Mouse (Mus musculus) liver, embryonic 12.5 days (tissue): ENCODE results near the gene Elmsan1. TPM values are rescaled to one million over a fixed set of nuclear protein-coding genes. Genes with fewer than 3 reads are reported as not detected.

ENCODE experiments used
- ATAC-seq: fragments of 200-750 bp; cut with Nextera tagmentation; 2 replicates; pipeline ENCODE4 v1.8.0; 2017; ENCODE audit warnings: moderate number of reproducible peaks, mild to moderate bottlenecking, moderate library complexity
- H3K27ac ChIP-seq: fragments of 300-500 bp; sonication (generic); 2 replicates; pipeline ENCODE4 v1.5.1; 2016; ENCODE audit warnings: mild to moderate bottlenecking
- H3K27me3 ChIP-seq: fragments of 300-500 bp; sonication (generic); replicated peaks from 2 replicates; pipeline ENCODE4 v1.6.1; 2016; ENCODE audit warnings: mild to moderate bottlenecking, moderate library complexity
- H3K36me3 ChIP-seq: fragments of 300-500 bp; sonication (generic); 2 replicates; pipeline ENCODE4 v1.6.1; 2016; ENCODE audit warnings: mild to moderate bottlenecking, moderate library complexity
- H3K4me1 ChIP-seq: fragments of 300-500 bp; sonication (generic); 2 replicates; pipeline ENCODE4 v1.6.1; 2016
- H3K4me2 ChIP-seq: fragments of 300-500 bp; sonication (generic); 2 replicates; pipeline ENCODE4 v1.6.1; 2016; ENCODE audit warnings: mild to moderate bottlenecking, moderate library complexity
- H3K4me3 ChIP-seq: fragments of 300-500 bp; sonication (generic); 2 replicates; pipeline ENCODE4 v1.5.1; 2016; ENCODE audit warnings: mild to moderate bottlenecking, moderate library complexity
- H3K9ac ChIP-seq: fragments of 300-500 bp; sonication (generic); 2 replicates; pipeline ENCODE4 v1.6.1; 2016; ENCODE audit warnings: mild to moderate bottlenecking, moderate library complexity
- H3K9me3 ChIP-seq: fragments of 300-500 bp; sonication (generic); replicated peaks from 2 replicates; pipeline ENCODE4 v1.6.1; 2016; ENCODE audit warnings: mild to moderate bottlenecking, moderate library complexity
- WGBS: fragments of 180-500 bp; shearing (Covaris S2); methylation state at CpG from one replicate; pipeline ENCODE4 v1.1.7; 2016; ENCODE audit not compliant: insufficient replicate concordance; 5-methylcytosine and 5-hydroxymethylcytosine counted together
- polyA plus RNA-seq: library from polyadenylated mRNA; unstranded; fragments of >200 nt; fragmentation: Nextera tagmentation; extraction: Ambion mirVana; gene quantifications from 2 replicates; pipeline ENCODE4 v1.2.1, GENCODE M21; 2016

Elmsan1 gene
- polyA plus RNA-seq, 1 experiment from 2014 or later, result 6.9 TPM

GRCm38 (mm10) chr12:84178652-84179445, 39.8 kb downstream of the Elmsan1 start:
- Histone ChIP-seq H3K4me2 (peak overlapping the region; percentile 82; the same call in 1 of the 2 replicates), H3K9me3 (no peaks in the 10 kb centered on the region), H3K4me1 (peaks cover 97% of the 10 kb centered on the region), H3K9ac (peak overlapping the region; percentile 73), H3K36me3 (peaks cover 16% of the 10 kb centered on the region), H3K27ac (peak overlapping the region; percentile 94), H3K27me3 (no peaks in the 10 kb centered on the region), H3K4me3 (no peak overlapping the region)
- ATAC-seq, result no peak
- 54% methylated on average over 10 of the region's 10 CpGs for WGBS

DNA sequence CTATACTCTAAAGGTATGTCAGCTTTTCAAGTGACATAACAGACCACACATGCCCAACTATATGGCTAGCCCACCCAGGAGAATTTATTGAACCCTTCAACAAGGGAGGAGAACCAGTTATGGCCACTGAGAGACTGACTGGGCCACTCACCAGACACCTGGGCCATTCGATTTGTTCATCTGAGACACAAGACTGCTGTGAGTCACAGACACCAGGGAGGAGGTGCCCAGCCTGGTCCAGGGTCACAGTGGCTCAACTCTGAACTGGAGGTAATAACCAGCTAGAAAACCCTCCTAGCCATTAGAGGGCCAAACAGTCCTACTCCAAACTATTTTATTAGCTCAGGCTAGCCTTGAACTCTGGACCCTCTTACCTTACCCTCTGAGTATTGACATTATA, 40.6 kb downstream of the Elmsan1 start:
- H3K9ac ChIP-seq, result peak overlapping the region; percentile 73
- ATAC-seq, result no peak
- no peak overlapping the region for H3K4me3 ChIP-seq
- H3K4me1 ChIP-seq, result peaks cover 98% of the 10 kb centered on the region
- WGBS, result 40% methylated on average over 1 of the region's 1 CpGs
- H3K9me3 ChIP-seq, result no peaks in the 10 kb centered on the region
- H3K27ac ChIP-seq, result peak overlapping the region; percentile 94
- H3K4me2 ChIP-seq, result peak overlapping the region; percentile 82; the same call in 1 of the 2 replicates
- peaks cover 21% of the 10 kb centered on the region for H3K36me3 ChIP-seq
- H3K27me3 ChIP-seq, result no peaks in the 10 kb centered on the region

DNA sequence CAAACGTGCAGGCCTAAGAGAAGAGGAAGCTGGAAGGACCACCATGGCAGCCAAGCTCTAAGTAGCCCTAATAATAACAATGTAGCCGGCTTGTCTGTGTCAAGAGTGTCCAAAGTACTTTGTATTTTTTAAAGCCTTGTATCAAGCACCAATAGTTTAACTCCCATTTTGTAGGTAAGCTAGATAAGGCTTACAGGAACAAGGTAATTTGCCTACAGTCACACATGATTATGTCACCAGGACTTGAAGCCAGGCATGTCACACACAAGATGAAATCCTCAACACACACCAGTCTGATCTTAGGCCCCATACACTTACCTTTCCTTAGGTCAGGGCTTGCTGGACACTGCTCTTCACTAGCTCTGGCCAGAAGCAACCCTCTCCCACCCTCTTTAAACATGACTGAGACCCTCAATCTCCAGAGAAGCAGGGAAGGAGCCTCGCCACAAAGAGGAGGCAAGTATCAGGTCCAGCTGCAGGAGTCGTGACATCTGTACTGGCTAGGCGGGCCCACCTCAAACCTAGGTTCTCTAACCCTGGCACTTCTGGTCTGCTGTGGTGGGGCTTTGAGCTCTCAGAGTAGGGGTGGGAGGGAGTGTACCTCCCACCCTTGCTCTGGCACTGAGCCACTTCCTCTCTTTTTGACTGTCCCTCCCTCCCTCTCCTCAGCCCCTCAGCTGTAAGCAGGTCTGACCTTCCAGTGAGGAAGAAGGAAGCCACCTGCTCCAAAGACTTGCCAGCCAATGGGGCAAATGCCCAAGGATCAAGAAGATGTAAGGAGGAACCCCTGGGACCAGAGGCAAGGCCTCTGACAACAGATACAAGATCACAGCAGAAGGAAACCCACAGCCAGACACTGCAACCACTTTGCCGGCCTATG, 41.6 kb downstream of the Elmsan1 start:
- H3K9ac ChIP-seq, result peak overlapping the region; percentile 73

DNA sequence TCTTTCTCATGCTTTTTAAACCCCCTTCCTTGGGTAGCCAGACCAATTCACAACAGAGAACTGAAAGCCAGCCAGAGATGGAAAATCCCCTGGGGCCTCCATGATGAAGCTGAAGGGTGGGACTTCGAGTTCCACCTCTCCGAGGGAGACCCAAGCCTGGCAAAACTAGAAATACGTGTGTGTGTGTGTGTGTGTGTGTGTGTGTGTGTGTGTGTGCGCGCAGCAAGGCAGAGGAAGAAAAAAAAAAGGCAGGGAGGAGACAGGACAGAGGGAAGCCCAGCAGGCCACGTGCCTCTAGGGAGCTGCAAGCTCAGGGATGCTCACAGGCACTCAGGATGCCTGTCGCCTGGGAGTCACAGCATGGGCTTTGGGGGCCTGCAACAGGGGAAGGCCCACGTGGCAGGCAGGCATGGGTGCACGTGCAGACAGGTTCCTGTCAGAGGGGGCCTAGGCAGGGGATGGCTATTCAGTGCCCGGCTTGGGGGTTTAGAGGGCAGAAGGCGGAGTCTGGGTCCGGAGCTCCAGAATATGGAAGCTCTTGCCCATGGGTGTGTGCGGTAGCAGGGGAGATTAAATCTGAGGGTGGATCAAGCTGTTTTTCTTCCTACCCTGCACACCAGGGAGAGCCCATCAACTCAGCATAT, 42.4 kb downstream of the Elmsan1 start:
- peak overlapping the region; percentile 73 for H3K9ac ChIP-seq
- peak overlapping the region; percentile 82 for H3K4me2 ChIP-seq
- peaks cover 32% of the 10 kb centered on the region for H3K36me3 ChIP-seq
- WGBS, result 4% methylated on average over 13 of the region's 13 CpGs
- H3K4me1 ChIP-seq, result peaks cover 92% of the 10 kb centered on the region
- peak overlapping the region; percentile 53 for H3K4me3 ChIP-seq
- H3K27ac ChIP-seq, result peak overlapping the region; percentile 94
- ATAC-seq, result peak; percentile 61
- no peaks in the 10 kb centered on the region for H3K27me3 ChIP-seq
- no peaks in the 10 kb centered on the region for H3K9me3 ChIP-seq

More for the DNA sequence above, 41.6 kb downstream of the Elmsan1 start:
- peak overlapping the region; percentile 94 for H3K27ac ChIP-seq
- H3K4me3 ChIP-seq, result peak overlapping the region; percentile 53
- peaks cover 23% of the 10 kb centered on the region for H3K36me3 ChIP-seq
- no peaks in the 10 kb centered on the region for H3K27me3 ChIP-seq
- WGBS, result 25% methylated on average over 6 of the region's 6 CpGs
- no peaks in the 10 kb centered on the region for H3K9me3 ChIP-seq
- peaks cover 96% of the 10 kb centered on the region for H3K4me1 ChIP-seq
- no peak for ATAC-seq
- peak overlapping the region; percentile 82 for H3K4me2 ChIP-seq

GRCm38 (mm10) chr12:84175659-84176061, 43.0 kb downstream of the Elmsan1 start:
- Histone ChIP-seq H3K4me1 (peaks cover 89% of the 10 kb centered on the region), H3K36me3 (peaks cover 38% of the 10 kb centered on the region), H3K27me3 (no peaks in the 10 kb centered on the region), H3K9me3 (no peaks in the 10 kb centered on the region), H3K4me2 (peak overlapping the region; percentile 82), H3K4me3 (peak overlapping the region; percentile 53), H3K27ac (peak overlapping the region; percentile 94), H3K9ac (peak overlapping the region; percentile 73)
- WGBS, result 0% methylated on average over 20 of the region's 20 CpGs
- ATAC-seq, result peak; percentile 91

- H3K27ac ChIP-seq, result peak overlapping the region; percentile 94
- 34% methylated on average over 6 of the region's 6 CpGs for WGBS
- H3K4me2 ChIP-seq, result peak overlapping the region; percentile 82
- H3K36me3 ChIP-seq, result peaks cover 46% of the 10 kb centered on the region
- H3K27me3 ChIP-seq, result no peaks in the 10 kb centered on the region
- peaks cover 83% of the 10 kb centered on the region for H3K4me1 ChIP-seq
- peak overlapping the region; percentile 40 for H3K9ac ChIP-seq
- no peak for ATAC-seq
- H3K4me3 ChIP-seq, result peak overlapping the region; percentile 53
- no peaks in the 10 kb centered on the region for H3K9me3 ChIP-seq
Observed at GRCm38 (mm10) chr12:84174871-84175270, 43.8 kb downstream of the Elmsan1 start.

GRCm38 (mm10) chr12:84174190-84174811, 44.4 kb downstream of the Elmsan1 start:
- H3K27me3 ChIP-seq, result no peaks in the 10 kb centered on the region
- peaks cover 51% of the 10 kb centered on the region for H3K36me3 ChIP-seq
- H3K27ac ChIP-seq, result peak overlapping the region; percentile 94
- peak overlapping the region; percentile 40 for H3K9ac ChIP-seq
- ATAC-seq, result no peak
- peaks cover 78% of the 10 kb centered on the region for H3K4me1 ChIP-seq
- peak overlapping the region; percentile 82 for H3K4me2 ChIP-seq
- H3K4me3 ChIP-seq, result no peak overlapping the region
- H3K9me3 ChIP-seq, result no peaks in the 10 kb centered on the region
- WGBS, result 59% methylated on average over 9 of the region's 9 CpGs

- Histone ChIP-seq H3K36me3 (peaks cover 57% of the 10 kb centered on the region), H3K9me3 (no peaks in the 10 kb centered on the region), H3K4me2 (no peak overlapping the region), H3K27me3 (no peaks in the 10 kb centered on the region), H3K4me3 (no peak overlapping the region), H3K9ac (no peak overlapping the region), H3K27ac (peak overlapping the region; percentile 94; the same call in 1 of the 2 replicates), H3K4me1 (peaks cover 69% of the 10 kb centered on the region)
- no peak for ATAC-seq
- WGBS, result 86% methylated on average over 13 of the region's 13 CpGs
Observed at GRCm38 (mm10) chr12:84173309-84173915, 45.3 kb downstream of the Elmsan1 start.

GRCm38 (mm10) chr12:84172862-84173261, 45.8 kb downstream of the Elmsan1 start:
- no peak for ATAC-seq
- no peaks in the 10 kb centered on the region for H3K27me3 ChIP-seq
- no peak overlapping the region for H3K4me2 ChIP-seq
- H3K4me1 ChIP-seq, result peaks cover 63% of the 10 kb centered on the region
- no peaks in the 10 kb centered on the region for H3K9me3 ChIP-seq
- H3K4me3 ChIP-seq, result no peak overlapping the region
- no peak overlapping the region for H3K9ac ChIP-seq
- peaks cover 61% of the 10 kb centered on the region for H3K36me3 ChIP-seq
- 0 out of 2 replicates have a peak overlapping the region, but pooled peaks have one; percentile 25 for H3K27ac ChIP-seq
- WGBS, result 92% methylated on average over 17 of the region's 17 CpGs

- peaks cover 67% of the 10 kb centered on the region for H3K36me3 ChIP-seq
- no peaks in the 10 kb centered on the region for H3K27me3 ChIP-seq
- ATAC-seq, result no peak
- WGBS, result 88% methylated on average over 3 of the region's 3 CpGs
- H3K9me3 ChIP-seq, result no peaks in the 10 kb centered on the region
- H3K27ac ChIP-seq, result 0 out of 2 replicates have a peak overlapping the region, but pooled peaks have one; percentile 25
- H3K4me1 ChIP-seq, result peaks cover 60% of the 10 kb centered on the region
- no peak overlapping the region for H3K4me2 ChIP-seq
- no peak overlapping the region for H3K4me3 ChIP-seq
- H3K9ac ChIP-seq, result no peak overlapping the region
Observed at GRCm38 (mm10) chr12:84172216-84172615, 46.5 kb downstream of the Elmsan1 start.

- H3K4me2 ChIP-seq, result no peak overlapping the region
- H3K4me3 ChIP-seq, result no peak overlapping the region
- WGBS, result 82% methylated on average over 10 of the region's 10 CpGs
- no peaks in the 10 kb centered on the region for H3K9me3 ChIP-seq
- H3K27me3 ChIP-seq, result no peaks in the 10 kb centered on the region
- ATAC-seq, result no peak
- H3K4me1 ChIP-seq, result peaks cover 59% of the 10 kb centered on the region
- H3K9ac ChIP-seq, result no peak overlapping the region
- peaks cover 82% of the 10 kb centered on the region for H3K36me3 ChIP-seq
- no peak overlapping the region for H3K27ac ChIP-seq
Observed at GRCm38 (mm10) chr12:84170610-84171009, 48.1 kb downstream of the Elmsan1 start.
